Mouse (Mus musculus) midbrain, embryonic 14.5 days (tissue): ENCODE data around the gene Creb3l4. TPM values are rescaled to one million over a fixed set of nuclear protein-coding genes. Genes with fewer than 3 reads are reported as not detected.
A peak's percentile ranks its signal among the peaks of the same experiment; 100 is the strongest.

Experiments
- ATAC-seq: fragments of 200-750 bp; cut with Nextera tagmentation; 2 replicates; pipeline ENCODE4 v1.8.0; 2017; ENCODE audit warnings: moderate number of reproducible peaks, moderate library complexity; ENCODE audit not compliant: low FRiP score, low TSS enrichment
- DNase-seq: peaks from one replicate; pipeline ENCODE4 v3.0.0-alpha.2; 2015
- H3K27ac ChIP-seq: fragments of 300-500 bp; sonication (generic); replicated peaks from 2 replicates; pipeline ENCODE4 v1.5.1; 2014; ENCODE audit warnings: mild to moderate bottlenecking, low read depth, low read length, moderate library complexity
- H3K27me3 ChIP-seq: fragments of 300-500 bp; sonication (generic); 2 replicates; pipeline ENCODE4 v1.6.1; 2014; ENCODE audit warnings: low read length, control low read depth, mixed read lengths; ENCODE audit not compliant: control insufficient read depth, insufficient read depth
- H3K36me3 ChIP-seq: fragments of 300-500 bp; sonication (generic); 2 replicates; pipeline ENCODE4 v1.6.1; 2014; ENCODE audit warnings: low read length, control low read depth; ENCODE audit not compliant: control insufficient read depth, insufficient read depth
- H3K4me1 ChIP-seq: fragments of 300-500 bp; sonication (generic); 2 replicates; pipeline ENCODE4 v1.6.1; 2014; ENCODE audit warnings: mild to moderate bottlenecking, antibody characterized with exemption, low read length, control low read depth; ENCODE audit not compliant: control insufficient read depth, insufficient read depth
- H3K4me2 ChIP-seq: fragments of 300-500 bp; sonication (generic); 2 replicates; pipeline ENCODE4 v1.6.1; 2014; ENCODE audit warnings: mild to moderate bottlenecking, low read length, moderate library complexity
- H3K4me3 ChIP-seq: fragments of 300-500 bp; sonication (generic); replicated peaks from 2 replicates; pipeline ENCODE4 v1.5.1; 2014; ENCODE audit warnings: low read depth, low read length
- H3K9ac ChIP-seq: fragments of 300-500 bp; sonication (generic); replicated peaks from 2 replicates; pipeline ENCODE4 v1.6.1; 2014; ENCODE audit warnings: mild to moderate bottlenecking, low read length, moderate library complexity
- H3K9me3 ChIP-seq: fragments of 300-500 bp; sonication (generic); 2 replicates; pipeline ENCODE4 v1.6.1; 2016; ENCODE audit warnings: low read length, control low read depth, mixed read lengths; ENCODE audit not compliant: control insufficient read depth
- WGBS: fragments of 180-500 bp; shearing (Covaris S2); extraction: QIAGEN DNeasy Blood & Tissue Kit; methylation state at CpG from one replicate; pipeline ENCODE4 v1.1.7; 2014; 5-methylcytosine and 5-hydroxymethylcytosine counted together
- polyA plus RNA-seq: library from polyadenylated mRNA; unstranded; fragments of >200 nt; fragmentation: Nextera tagmentation; extraction: Ambion mirVana; gene quantifications from 2 replicates; pipeline ENCODE4 v1.2.1, GENCODE M21; 2014

Creb3l4 gene
- polyA plus RNA-seq, 1 experiment from 2014 or later, result 2.1 TPM

GRCm38 (mm10) chr3:90231075-90231474 lies 12.2 kb downstream of the Creb3l4 start:
- ATAC-seq, result no peak
- 16% methylated on average over 8 of the region's 8 CpGs for WGBS

GRCm38 (mm10) chr3:90224331-90224730 lies 19.0 kb downstream of the Creb3l4 start:
- Histone ChIP-seq H3K27ac (no peak overlapping the region), H3K27me3 (no peaks in the 10 kb centered on the region), H3K9ac (no peak overlapping the region), H3K9me3 (no peaks in the 10 kb centered on the region), H3K4me2 (no peak overlapping the region), H3K36me3 (0 out of 2 replicates have a peak, but pooled peaks cover 4% of the 10 kb centered on the region), H3K4me1 (peaks cover 6% of the 10 kb centered on the region; the same call in 1 of the 2 replicates), H3K4me3 (no peak overlapping the region)
- WGBS, result 84% methylated on average over 10 of the region's 10 CpGs
- no peak for DNase-seq
- no peak for ATAC-seq

More at GRCm38 (mm10) chr3:90231075-90231474, 12.2 kb downstream of the Creb3l4 start:
- Histone ChIP-seq H3K9me3 (no peaks in the 10 kb centered on the region), H3K4me2 (peak overlapping the region; percentile 88), H3K4me1 (peaks cover 9% of the 10 kb centered on the region), H3K4me3 (peak overlapping the region; percentile 85), H3K27me3 (no peaks in the 10 kb centered on the region), H3K36me3 (peaks cover 19% of the 10 kb centered on the region), H3K9ac (peak overlapping the region; percentile 80; the same call in 1 of the 2 replicates), H3K27ac (peak overlapping the region; percentile 86)
- DNase-seq, result no peak

- no peak overlapping the region for H3K4me2 ChIP-seq
- peaks cover 6% of the 10 kb centered on the region; the same call in 1 of the 2 replicates for H3K4me1 ChIP-seq
- no peak overlapping the region for H3K4me3 ChIP-seq
- H3K27me3 ChIP-seq, result no peaks in the 10 kb centered on the region
- ATAC-seq (no peak), DNase-seq (no peak)
- H3K27ac ChIP-seq, result no peak overlapping the region
- H3K9ac ChIP-seq, result no peak overlapping the region
- 85% methylated on average over 3 of the region's 3 CpGs for WGBS
- 0 out of 2 replicates have a peak, but pooled peaks cover 4% of the 10 kb centered on the region for H3K36me3 ChIP-seq
- no peaks in the 10 kb centered on the region for H3K9me3 ChIP-seq
Measured at GRCm38 (mm10) chr3:90222941-90223340, 20.4 kb downstream of the Creb3l4 start.

- Histone ChIP-seq H3K9me3 (no peaks in the 10 kb centered on the region), H3K27ac (no peak overlapping the region), H3K36me3 (0 out of 2 replicates have a peak, but pooled peaks cover 4% of the 10 kb centered on the region), H3K4me3 (no peak overlapping the region), H3K4me2 (no peak overlapping the region), H3K4me1 (peaks cover 6% of the 10 kb centered on the region; the same call in 1 of the 2 replicates), H3K9ac (no peak overlapping the region), H3K27me3 (no peaks in the 10 kb centered on the region)
- no peak for DNase-seq
- 87% methylated on average over 4 of the region's 4 CpGs for WGBS
- no peak for ATAC-seq
Measured at GRCm38 (mm10) chr3:90222455-90222854, 20.9 kb downstream of the Creb3l4 start.

GRCm38 (mm10) chr3:90221123-90221522 lies 22.2 kb downstream of the Creb3l4 start:
- ATAC-seq, result no peak

GRCm38 (mm10) chr3:90220531-90220951 lies 22.8 kb downstream of the Creb3l4 start:
- H3K4me1 ChIP-seq, result peaks cover 6% of the 10 kb centered on the region; the same call in 1 of the 2 replicates
- peak overlapping the region; percentile 48; the same call in 1 of the 2 replicates for H3K9ac ChIP-seq
- 0 out of 2 replicates have a peak, but pooled peaks cover 4% of the 10 kb centered on the region for H3K36me3 ChIP-seq

More at GRCm38 (mm10) chr3:90221123-90221522, 22.2 kb downstream of the Creb3l4 start:
- H3K4me1 ChIP-seq, result peaks cover 6% of the 10 kb centered on the region; the same call in 1 of the 2 replicates
- H3K9ac ChIP-seq, result peak overlapping the region; percentile 48; the same call in 1 of the 2 replicates
- H3K4me3 ChIP-seq, result peak overlapping the region; percentile 38; the same call in 1 of the 2 replicates
- DNase-seq, result no peak
- H3K9me3 ChIP-seq, result no peaks in the 10 kb centered on the region
- H3K27me3 ChIP-seq, result no peaks in the 10 kb centered on the region
- peak overlapping the region; percentile 82 for H3K4me2 ChIP-seq
- H3K27ac ChIP-seq, result no peak overlapping the region
- 25% methylated on average over 5 of the region's 5 CpGs for WGBS
- H3K36me3 ChIP-seq, result 0 out of 2 replicates have a peak, but pooled peaks cover 4% of the 10 kb centered on the region

GRCm38 (mm10) chr3:90220088-90220487 lies 23.2 kb downstream of the Creb3l4 start:
- H3K4me1 ChIP-seq, result peaks cover 6% of the 10 kb centered on the region; the same call in 1 of the 2 replicates
- WGBS, result 13% methylated on average over 6 of the region's 6 CpGs
- ATAC-seq (0 out of 2 replicates have a peak, but pooled peaks have one; percentile 40), DNase-seq (peak; percentile 82)
- H3K27me3 ChIP-seq, result no peaks in the 10 kb centered on the region
- peak overlapping the region; percentile 82 for H3K4me2 ChIP-seq
- peak overlapping the region; percentile 48; the same call in 1 of the 2 replicates for H3K9ac ChIP-seq
- H3K27ac ChIP-seq, result no peak overlapping the region; the same call in 1 of the 2 replicates
- 0 out of 2 replicates have a peak, but pooled peaks cover 4% of the 10 kb centered on the region for H3K36me3 ChIP-seq
- no peaks in the 10 kb centered on the region for H3K9me3 ChIP-seq
- H3K4me3 ChIP-seq, result peak overlapping the region; percentile 38

More at GRCm38 (mm10) chr3:90220531-90220951, 22.8 kb downstream of the Creb3l4 start:
- peak overlapping the region; percentile 60 for H3K27ac ChIP-seq
- DNase-seq, result peak; percentile 63
- WGBS, result under 1% methylated on average over 18 of the region's 20 CpGs
- H3K27me3 ChIP-seq, result no peaks in the 10 kb centered on the region
- H3K4me3 ChIP-seq, result peak overlapping the region; percentile 38
- no peaks in the 10 kb centered on the region for H3K9me3 ChIP-seq
- peak; percentile 67 for ATAC-seq
- peak overlapping the region; percentile 82 for H3K4me2 ChIP-seq

- Histone ChIP-seq H3K27me3 (no peaks in the 10 kb centered on the region), H3K9me3 (no peaks in the 10 kb centered on the region), H3K9ac (no peak overlapping the region), H3K4me2 (no peak overlapping the region), H3K27ac (no peak overlapping the region), H3K4me3 (no peak overlapping the region), H3K4me1 (peaks cover 27% of the 10 kb centered on the region), H3K36me3 (peaks cover 14% of the 10 kb centered on the region)
- DNase-seq (no peak), ATAC-seq (no peak)
- 56% methylated on average over 1 of the region's 1 CpGs for WGBS
Measured at GRCm38 (mm10) chr3:90215825-90216380, 27.4 kb downstream of the Creb3l4 start.
